Mouse (Mus musculus): ENCODE results near the gene Ppil6.
A peak's percentile ranks its signal among the peaks of the same experiment; 100 is the strongest.

Gene Ppil6

DNA sequence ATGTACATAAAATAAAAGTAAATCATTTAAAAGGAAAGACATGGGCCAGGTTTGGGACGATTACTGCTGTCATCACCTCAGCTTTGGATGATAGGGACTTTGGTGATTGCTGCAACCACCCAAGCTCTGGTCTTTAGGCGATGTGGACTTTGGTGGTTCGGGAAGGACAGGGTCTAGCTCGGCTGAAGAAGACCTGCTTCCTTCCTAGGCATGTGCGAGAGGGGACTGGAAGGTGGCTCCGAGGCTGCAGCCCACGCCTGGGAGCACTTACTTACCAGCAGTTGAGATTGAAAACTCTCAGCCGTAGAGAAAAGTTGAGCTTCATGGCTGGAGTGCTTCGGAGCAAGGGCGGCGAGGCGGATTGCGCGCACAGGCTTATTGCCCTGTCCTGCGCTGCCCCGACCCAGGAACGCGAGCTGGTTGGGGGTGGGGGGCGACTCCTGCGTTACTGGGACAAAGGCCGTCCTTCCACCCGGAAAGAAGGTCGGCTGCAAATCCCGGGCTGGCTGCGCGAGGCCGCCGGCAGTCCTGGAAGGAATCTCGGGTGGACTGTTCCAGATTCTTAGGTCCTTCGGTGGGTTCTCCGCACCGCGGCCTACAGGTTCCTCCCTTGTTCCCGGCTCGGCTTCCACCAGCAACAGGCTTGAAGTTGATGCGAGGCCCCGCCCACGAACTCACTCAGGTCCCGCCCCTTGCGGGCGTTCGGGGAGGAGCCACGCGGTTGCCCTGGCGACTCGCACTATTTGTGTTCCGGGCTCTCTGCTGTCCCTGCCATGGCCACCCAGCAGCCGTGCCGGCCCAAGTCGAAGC is at the start of gene Ppil6, which contains the start of gene Smpd2:
TSS of gene Ppil6 (plus strand) at position 732 of the 810 bp plus-strand sequence.
TSS of gene Smpd2 (minus strand) at position 662 of the 810 bp plus-strand sequence.
- peak; percentile 86 for DNase-seq (ENCODE audit: low spot score)

DNA sequence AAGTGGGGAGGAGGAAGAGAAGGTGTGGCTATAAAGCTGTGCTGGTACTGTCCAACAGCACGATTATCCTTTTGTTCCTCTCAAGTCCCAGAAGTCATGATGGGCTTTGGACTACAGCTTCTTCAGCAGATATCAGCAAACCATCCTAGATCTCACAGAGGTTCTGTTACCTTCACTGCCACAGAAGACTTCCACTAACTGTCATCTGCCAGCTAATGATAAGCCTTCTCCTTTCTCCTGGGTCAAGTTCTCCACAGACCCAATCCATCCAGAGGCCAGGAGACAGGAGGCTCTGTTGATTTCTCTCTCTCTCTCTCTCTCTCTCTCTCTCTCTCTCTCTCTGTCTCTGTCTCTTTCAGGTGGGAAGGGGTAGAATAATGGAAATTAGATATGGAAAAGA is 42.0 kb upstream of the Ppil6 start:
- DNase-seq (ENCODE audit: low spot score): no peak

DNA sequence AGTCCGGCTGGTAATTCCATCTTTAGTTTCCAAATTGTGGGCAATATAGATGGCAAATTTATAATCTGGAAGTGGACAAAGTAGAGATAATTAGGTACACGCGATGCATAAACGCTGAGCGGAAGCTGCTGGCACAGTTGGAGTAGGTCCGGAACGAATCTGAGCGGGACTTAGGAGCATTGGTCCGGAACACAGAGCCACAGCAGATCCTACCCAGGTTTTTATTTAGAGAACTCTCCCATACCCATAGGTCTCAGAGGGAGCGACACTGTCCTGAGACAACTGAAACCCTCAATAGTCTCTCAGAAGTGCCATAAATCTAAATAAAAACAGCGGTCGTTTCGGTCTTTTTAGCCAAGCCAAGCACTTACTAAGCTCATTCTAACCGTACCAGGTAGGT is 40.6 kb upstream of the Ppil6 start:
- DNase-seq (ENCODE audit: low spot score): no peak

DNA sequence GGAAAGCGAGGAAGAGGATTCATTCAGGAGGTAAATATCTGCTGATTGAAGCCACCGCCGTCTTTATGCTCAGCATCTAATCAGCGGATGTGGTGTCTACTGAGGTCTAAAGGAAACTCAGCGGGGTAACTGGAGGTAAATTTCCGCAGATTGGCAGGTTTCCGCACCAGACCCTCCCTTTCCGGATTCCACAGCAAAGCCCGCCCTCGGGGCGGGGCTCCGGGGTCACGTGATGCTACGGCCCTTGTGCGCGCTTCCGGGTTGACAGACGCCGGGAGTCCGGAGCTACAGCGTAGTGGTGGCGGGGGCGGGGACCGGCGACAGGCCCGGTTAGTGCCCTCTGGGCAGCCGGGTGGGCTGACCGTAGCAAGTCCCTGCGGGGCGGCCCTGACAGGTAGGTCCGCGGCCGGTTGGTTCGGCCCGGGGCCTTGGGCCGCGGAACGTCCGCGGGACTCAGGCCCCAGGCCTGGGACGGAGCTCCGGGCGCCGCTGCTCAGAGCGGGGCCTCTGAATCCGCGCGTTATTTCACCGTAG is 40.0 kb upstream of the Ppil6 start, which contains the start of gene Zbtb24:
TSS of gene Zbtb24 (plus strand) at position 247 of the 534 bp plus-strand sequence.
- DNase-seq (ENCODE audit: low spot score): peak; percentile 71

DNA sequence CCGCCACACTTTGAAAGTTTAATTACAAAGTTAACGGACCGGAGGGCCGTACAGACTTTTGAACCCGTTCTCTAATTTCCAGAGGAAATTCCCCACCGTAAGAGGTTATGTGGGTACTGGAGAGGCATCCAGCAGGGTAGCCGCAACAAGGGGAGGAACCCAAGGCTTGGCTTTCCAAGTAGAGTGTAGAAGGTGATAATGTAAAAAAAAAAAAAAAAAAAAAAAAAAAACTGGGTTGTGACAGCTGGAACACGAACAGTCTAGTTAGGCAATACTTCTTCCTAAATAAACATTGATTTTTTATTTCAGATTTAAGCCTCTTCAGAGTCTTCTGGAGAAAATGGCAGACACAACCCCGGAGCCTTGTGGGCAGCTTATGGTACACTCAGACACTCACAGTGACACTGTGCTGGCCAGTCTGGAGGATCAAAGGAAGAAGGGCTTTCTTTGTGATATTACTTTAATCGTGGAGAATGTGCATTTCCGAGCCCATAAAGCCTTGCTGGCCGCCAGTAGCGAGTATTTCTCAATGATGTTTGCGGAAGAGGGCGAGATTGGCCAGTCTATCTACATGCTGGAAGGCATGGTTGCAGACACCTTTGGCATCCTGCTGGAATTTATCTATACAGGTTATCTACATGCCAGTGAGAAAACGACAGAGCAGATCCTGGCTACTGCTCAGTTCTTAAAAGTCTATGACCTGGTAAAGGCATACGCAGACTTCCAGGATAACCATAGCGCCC is 39.3 kb upstream of the Ppil6 start:
- no peak for DNase-seq (ENCODE audit: low spot score)

DNA sequence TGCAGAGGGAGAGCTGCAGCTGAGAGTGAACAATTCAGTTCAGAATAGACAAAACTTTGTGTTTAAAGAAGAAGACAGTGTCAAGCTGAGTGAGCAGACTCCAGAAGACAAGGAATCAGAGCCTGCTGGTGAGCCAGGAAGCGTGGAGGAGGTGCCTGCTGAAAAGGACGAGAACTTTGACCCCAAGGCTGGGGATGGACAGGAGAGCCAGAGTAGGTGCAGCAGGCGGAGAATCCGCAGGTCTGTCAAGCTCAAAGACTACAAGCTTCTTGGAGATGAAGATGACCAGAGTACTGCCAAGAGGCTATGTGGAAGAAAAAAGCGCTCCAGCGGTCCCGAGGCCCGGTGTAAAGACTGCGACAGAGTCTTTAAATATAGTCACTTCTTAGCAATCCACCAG is 38.6 kb upstream of the Ppil6 start:
- no peak for DNase-seq (ENCODE audit: low spot score)

DNA sequence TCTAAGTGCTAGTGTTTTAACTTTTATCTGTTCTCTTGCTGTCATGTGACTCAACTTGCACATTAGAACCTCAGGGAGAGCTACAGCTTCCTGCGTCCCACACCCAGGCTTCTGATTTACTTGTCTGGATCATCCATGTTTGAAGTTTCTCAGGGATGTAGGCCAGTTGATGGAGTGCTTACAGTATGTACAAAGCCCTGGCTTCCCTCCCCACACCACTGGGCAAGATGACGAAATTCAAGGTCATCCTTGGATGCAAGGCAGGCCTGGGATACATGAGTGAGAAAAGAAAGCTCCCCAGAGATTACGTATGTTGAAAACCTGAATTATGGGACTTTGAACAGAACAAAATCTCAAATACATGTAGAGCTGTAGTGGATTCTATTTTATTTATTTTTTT is 37.4 kb upstream of the Ppil6 start:
- no peak for DNase-seq (ENCODE audit: low spot score)

DNA sequence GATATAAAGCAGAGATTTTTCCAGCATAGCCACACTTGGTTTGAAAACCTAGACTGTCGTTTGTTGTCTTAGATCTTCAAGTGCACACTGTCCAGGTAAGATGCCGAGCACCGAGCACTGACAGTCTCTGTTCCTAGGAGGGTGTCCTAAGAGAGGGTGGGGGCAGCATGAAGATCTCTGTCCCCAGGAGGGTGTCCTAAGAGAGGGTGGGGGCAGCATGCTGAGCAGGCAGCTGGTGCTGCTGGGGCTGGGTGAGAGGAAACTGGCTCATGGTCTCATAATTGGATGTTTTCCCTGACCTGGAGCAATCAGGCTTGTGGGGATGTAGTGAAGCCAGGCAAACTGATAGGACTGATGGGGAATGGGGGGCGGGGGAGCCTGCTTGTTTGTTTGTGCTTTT is 30.2 kb upstream of the Ppil6 start:
- no peak for DNase-seq (ENCODE audit: low spot score)

DNA sequence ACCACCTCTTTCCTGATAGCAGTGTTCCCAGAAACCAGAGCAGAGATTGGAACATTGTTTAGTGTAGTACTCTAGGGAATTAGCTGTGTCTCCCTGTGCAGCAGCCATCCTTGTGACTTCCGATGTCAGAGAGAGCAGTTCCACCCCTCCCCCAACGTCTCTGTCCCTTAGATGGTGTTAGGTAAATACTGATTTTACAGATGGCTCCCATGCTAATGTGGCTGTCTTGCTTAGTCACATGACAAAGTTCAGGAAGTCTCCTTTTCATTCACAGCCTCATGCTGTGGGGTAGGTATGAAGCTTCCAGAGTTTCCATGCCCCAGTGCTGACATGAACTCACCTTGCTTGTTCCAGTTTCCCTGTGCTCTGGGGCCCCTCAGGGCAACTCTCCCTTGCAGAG is 29.7 kb upstream of the Ppil6 start:
- DNase-seq (ENCODE audit: low spot score): no peak

DNA sequence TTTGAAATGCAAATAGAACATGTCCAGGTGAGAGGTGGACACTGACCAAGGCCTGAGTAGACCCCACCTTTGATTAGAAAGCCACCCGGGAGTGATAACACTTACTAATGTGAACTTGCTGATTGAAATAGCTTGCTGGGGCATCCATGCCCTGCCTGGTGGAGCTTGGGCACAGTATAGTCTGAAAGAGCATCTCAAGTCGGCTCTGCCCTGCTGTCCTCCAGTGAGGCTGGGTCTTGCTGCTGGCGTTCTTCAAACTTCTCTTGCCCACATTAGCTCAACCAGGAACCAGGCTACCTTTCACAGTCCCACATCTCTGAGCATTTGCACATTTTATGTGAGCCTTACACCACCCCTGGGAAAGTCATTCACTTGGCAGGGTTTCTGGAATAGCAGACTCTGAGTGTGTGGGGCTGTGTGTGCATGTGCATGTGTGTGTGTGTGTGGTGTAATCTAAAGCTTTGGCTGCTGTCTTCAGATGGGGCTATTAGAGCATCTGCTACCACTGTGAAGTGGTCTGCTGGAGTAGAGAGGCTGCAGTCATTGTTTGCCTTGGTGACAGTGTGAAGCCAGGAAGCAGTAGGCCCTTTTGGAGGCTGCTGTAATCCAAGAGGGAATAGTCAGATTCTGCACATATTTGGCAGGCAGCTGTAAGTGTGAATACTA is 29.0 kb upstream of the Ppil6 start:
- no peak for DNase-seq (ENCODE audit: low spot score)

DNA sequence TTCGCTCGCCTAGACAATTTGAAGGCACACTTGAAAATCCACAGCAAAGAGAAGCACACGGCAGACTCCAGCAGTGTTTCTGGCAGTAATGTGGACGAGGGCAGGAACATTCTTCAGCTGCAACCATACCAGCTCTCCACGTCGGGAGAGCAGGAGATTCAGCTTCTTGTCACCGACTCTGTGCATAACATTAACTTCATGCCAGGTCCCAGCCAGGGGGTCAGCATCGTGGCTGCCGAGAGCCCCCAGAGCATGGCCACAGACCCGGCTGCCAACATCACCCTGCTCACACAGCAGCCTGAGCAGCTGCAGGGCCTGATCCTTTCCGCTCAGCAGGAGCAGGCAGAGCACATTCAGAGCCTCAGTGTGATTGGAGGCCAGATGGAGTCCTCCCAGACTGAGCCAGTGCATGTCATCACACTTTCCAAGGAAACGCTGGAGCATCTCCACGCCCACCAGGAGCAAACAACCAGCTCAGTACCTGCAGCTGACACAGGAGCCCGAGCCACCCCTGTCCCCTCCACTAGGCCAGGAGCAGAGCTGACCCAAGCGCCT is 25.8 kb upstream of the Ppil6 start:
- DNase-seq (ENCODE audit: low spot score): no peak

DNA sequence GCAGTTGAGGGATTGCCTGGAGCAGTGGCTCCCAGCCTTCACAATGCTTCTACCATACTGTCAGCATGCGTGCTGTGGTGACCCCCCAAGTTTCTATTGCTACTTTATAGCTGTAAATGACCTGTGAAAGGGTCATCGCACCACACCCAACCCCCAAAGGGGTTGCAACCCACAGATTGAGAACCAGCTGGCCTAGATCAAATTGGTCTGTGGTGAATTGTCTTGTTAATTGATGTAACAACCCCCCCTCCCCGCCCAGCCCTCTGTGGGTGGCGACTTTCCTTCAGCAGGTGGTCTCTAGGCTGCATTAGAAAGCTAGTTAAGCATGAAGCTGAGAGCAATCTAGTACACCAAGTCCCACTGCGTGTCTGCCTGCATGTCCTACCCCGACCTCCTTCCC is 22.9 kb upstream of the Ppil6 start:
- DNase-seq (ENCODE audit: low spot score): no peak

DNA sequence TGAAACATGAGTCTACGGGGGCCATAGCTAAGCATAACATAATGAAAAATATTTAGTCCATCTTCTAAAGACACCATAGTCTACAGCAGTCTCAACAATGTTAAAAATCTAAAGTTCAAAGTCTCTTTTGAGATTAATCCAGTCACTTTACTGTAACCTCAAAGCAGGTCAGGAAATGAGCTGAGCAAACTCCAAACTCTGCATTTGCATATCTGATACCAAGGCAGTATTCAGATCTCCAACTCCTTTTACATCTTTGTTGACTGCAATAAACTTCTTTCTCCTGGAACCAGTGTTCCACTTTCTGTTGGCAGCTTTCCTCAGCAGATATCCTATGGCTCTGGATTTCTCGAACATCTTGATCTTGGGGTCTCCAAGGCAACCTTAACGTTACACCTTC is 19.5 kb upstream of the Ppil6 start:
- no peak for DNase-seq (ENCODE audit: low spot score)

DNA sequence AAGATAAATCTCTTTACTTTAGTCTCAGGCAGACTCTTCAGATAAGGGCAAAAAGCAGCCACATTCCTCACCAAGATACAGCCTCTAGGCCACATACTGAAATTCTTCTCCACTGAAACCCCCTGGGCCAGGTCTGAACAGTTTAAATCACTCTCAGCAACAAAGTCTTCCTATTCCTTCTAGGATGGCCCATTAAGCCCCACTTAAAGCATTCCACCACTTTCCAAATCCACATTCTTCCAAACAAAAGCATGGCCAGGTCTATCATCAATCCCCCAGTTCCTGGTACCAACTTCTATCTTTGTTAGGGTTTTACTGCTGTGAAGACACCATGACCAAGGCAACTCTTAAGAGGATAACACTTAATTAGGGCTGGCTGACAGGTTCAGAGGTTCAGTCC is 17.7 kb upstream of the Ppil6 start:
- DNase-seq (ENCODE audit: low spot score): no peak

DNA sequence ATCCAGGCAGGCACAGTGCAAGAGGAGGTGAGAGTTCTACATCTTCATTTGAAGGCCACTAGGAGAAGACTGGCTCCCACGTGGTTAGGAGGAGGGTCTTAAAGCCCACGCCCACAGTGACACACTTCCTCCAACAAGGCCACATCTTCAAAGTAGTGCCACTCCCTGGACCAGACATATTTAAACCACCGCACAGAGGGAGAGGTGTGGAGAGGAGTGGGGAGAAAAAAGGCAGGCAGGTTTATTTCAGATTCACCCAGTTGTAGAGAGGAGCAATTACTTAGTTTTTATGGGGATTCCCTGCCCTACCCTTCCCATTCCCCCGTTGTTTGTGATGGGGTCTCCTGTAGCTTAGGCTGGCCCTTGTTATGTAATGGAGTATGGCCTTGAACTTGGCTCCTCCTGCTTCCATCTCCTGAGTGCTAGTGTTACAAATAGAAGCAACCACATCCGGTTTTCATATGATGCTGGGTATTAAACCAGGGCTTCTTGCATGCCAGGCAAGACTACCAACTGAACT is 17.2 kb upstream of the Ppil6 start:
- DNase-seq (ENCODE audit: low spot score): no peak

DNA sequence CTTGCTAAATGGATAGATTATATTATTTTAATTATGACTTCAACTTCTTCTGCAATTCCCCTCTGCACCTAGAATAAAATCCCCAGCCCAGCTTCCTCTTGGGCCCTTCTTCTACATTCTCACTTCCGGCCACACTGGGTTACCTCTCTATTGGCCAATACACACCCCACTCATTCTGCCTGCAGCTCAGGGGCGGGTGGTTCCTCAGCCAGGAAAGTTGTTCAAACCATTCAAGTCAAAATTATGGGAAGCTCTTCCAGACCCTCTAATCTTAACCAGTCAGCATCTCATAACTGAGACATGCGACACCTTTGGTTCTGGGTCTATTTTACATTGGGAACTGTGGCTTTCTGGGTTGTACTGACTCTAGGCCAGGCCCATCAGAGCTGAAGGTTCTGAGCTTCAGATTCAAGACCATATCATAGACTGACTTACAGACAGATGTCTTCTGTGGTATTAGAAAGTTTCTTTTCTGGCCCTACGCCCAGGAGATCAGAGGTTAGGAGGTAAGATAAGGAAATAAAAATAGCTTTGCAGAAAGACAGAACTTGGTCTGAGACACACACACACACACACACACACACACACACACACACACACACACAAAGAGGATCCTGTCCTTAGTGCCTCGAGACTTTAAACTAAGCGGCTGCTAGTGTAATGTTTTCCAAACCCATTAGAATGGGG is 16.3 kb upstream of the Ppil6 start:
- DNase-seq (ENCODE audit: low spot score): no peak

DNA sequence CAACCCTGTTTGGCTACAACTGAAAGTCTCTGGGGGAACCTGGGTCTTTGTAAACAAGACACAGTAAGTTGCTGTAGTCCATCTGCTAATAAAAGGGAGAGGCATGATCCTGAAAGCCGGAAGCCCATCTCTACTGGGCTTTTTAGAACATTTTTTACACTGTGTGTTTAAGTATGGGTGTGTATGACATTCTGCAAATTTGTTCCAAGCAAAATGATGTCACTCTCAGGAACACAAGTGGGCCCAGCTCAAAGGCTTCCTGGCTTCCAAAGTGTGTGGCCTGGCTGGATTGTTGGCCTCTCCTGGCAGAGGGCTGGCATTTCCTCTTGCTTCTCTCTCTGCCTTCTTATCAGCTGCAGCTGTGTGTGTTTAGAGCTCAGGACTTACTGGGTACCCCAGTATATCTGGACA is 15.3 kb upstream of the Ppil6 start:
- no peak for DNase-seq (ENCODE audit: low spot score)

DNA sequence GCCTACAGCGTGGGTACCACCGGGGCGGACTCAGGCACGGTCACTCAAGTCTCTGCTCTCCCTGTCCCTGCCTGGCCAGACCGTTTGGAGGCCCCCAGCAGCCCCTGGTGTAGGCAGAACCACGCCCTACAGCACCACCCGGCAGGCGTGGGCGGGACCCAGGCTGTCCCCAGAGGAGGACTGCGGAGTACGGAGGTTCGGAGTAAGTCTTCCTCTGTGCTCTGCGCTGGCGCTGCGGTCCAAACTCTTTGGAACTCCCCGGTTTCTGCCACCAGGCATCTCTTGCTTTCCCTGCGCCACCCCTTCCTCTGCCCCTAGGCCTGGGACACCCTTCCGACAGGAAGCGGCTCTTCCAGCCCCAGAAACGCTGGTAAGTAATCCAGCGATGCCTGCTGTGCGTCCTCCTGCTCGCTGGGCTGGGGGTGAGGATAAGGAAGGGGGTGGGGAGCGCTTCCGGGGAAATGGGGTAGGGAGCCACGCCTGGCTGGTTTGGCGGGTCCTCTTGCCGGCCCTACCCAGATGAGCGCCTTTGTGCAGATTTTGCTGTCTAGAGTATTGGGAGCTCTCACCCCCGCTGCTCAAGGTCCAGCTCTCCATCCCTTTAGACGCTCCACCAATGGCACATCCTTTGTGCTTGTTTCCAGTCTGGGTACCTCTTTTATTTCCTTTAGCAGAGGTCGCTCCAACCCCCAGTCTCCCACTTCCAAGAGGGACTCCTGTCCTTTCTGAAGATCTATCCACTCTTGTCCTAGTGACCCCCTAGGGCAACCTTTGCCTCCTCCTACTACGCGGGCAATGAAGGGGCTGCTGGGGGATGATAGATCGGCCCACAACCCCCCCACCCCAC is 13.8 kb upstream of the Ppil6 start, which contains the start of gene Mical1:
TSS of gene Mical1 (plus strand) at position 144 of the 847 bp plus-strand sequence.
- DNase-seq (ENCODE audit: low spot score): no peak

DNA sequence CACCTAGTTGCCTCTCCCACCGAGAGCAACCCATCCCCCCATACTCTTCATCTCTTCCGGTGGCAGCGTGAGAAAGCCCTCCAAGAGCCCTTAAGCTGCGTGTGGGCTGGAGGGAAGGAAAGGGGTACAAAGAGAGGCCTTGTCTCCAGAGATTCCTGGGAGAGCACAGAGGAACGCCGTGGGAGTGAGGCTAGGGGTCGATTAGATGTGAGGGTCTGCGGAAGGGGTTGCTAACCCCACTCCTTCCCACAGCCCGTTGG is 13.3 kb upstream of the Ppil6 start:
- no peak for DNase-seq (ENCODE audit: low spot score)
